Comparison of ENCODE assay signal across 17 mouse cellular contexts in genomic region chr1:30922237-30922636, GRCm38 (mm10). TPM values are rescaled to one million over a fixed set of nuclear protein-coding genes. Genes with fewer than 3 reads are reported as not detected.
A peak's percentile ranks its signal among the peaks of the same experiment; 100 is the strongest.
DNase-seq lines count a peak whose midpoint lies in the region.
"Had no signal": no experiment of that assay in that cellular context is flagged by ENCODE, and none has a peak within 500 bp of the region (broad histone marks: within the 10 kb centered on the region; RNA-seq: fewer than 3 reads in every experiment).

No protein-coding gene starts in this region.

- peak; percentile 58 for DNase-seq in heart, adult 11 months
- DNase-seq in heart, adult 18-20 months: no peak
- peak; percentile 88 for DNase-seq in R1 (ENCODE audit: low read depth, low spot score)
- DNase-seq in kidney, postnatal 25 days: no peak
- DNase-seq in ovary, postnatal 36 days (ENCODE audit: low spot score): no peak
- DNase-seq: adrenal gland, adult 8-10 months; adrenal gland, postnatal 14 days; adrenal gland, postnatal 36 days; B cell, adult 2 months; cerebellum, adult 11-12 months; cerebellum, adult 2 months; cerebellum, adult 9-10 months; cerebellum, postnatal 10 days; cerebellum, postnatal 25 days had no signal

RNA-seq across cellular contexts. Expression of gene Phf3, which starts 48.5 kb away (rescaled TPM):
- 10 to 100 TPM; 37.1 to 37.3 TPM for total RNA-seq in heart, adult 18-20 months (2021)

RNA-seq across cellular contexts. Expression of gene AC153137.1, which starts 55.5 kb away (rescaled TPM):
- total RNA-seq in heart, adult 18-20 months (2021): not detected
- total RNA-seq: adrenal gland, adult 18-20 months; adrenal gland, adult 8-10 months; adrenal gland, postnatal 14 days; adrenal gland, postnatal 36 days; CH12.LX; G1E had no signal

Comparison
In these comparisons a context has a peak if more than half of its experiments do, and no peak if none do; other contexts are left out.
1. DNase-seq: peak in heart, adult 11 months (single experiment) and R1 (single experiment); none in heart, adult 18-20 months (0 of 2), kidney, postnatal 25 days (0 of 2) and ovary, postnatal 36 days (single experiment).